Mouse (Mus musculus) heart, adult 9 months (tissue): ENCODE data around the gene Tmem102.
A peak's percentile ranks its signal among the peaks of the same experiment; 100 is the strongest.

ENCODE experiments used
- DNase-seq, 2 experiments: peaks; one replicate each; pipeline ENCODE4 v3.0.0; 2022; ENCODE audit warnings: low spot score in 2 of 2

The Tmem102 gene

GRCm38 (mm10) chr11:69757303-69758089 is 47.9 kb downstream of the Tmem102 start:
- no peak for DNase-seq

- peak in 1 of 2 experiments; percentile 42 for DNase-seq
Observed at GRCm38 (mm10) chr11:69754701-69755100, 50.7 kb downstream of the Tmem102 start.

GRCm38 (mm10) chr11:69754233-69754632 is 51.2 kb downstream of the Tmem102 start:
- DNase-seq, result no peak
